Mouse (Mus musculus) embryonic facial prominence, embryonic 11.5 days (tissue): ENCODE results near the gene Rprd2. TPM values are rescaled to one million over a fixed set of nuclear protein-coding genes. Genes with fewer than 3 reads are reported as not detected.
"Not testable (repeated sequence)": the region's sequence is repeated elsewhere in the genome, so short reads cannot be mapped to it uniquely, and the experiment has no call there.

Experiments used
- ATAC-seq: fragments of 200-750 bp; cut with Nextera tagmentation; replicated peaks from 2 replicates; pipeline ENCODE4 v1.8.0; 2017; ENCODE audit warnings: low read depth; ENCODE audit not compliant: insufficient number of reproducible peaks, low FRiP score, low TSS enrichment
- DNase-seq: peaks from one replicate; pipeline ENCODE4 v3.0.0-alpha.2; 2015; ENCODE audit warnings: low spot score
- H3K27ac ChIP-seq: fragments of 300-500 bp; sonication (generic); replicated peaks from 2 replicates; pipeline ENCODE4 v1.5.1; 2014; ENCODE audit warnings: mild to moderate bottlenecking, low read depth, low read length, control low read depth
- H3K27me3 ChIP-seq: fragments of 300-500 bp; sonication (generic); 2 replicates; pipeline ENCODE4 v1.6.1; 2014; ENCODE audit warnings: mild to moderate bottlenecking, low read length, moderate library complexity, mixed read lengths; ENCODE audit not compliant: control insufficient read depth, insufficient read depth
- H3K36me3 ChIP-seq: fragments of 300-500 bp; sonication (generic); replicated peaks from 2 replicates; pipeline ENCODE4 v1.6.1; 2014; ENCODE audit warnings: low read depth, mild to moderate bottlenecking, low read length, moderate library complexity, mixed read lengths; ENCODE audit not compliant: control insufficient read depth, insufficient read depth
- H3K4me1 ChIP-seq: fragments of 300-500 bp; sonication (generic); 2 replicates; pipeline ENCODE4 v1.6.1; 2014; ENCODE audit warnings: low read length, mixed read lengths; ENCODE audit not compliant: control insufficient read depth, insufficient read depth
- H3K4me2 ChIP-seq: fragments of 300-500 bp; sonication (generic); 2 replicates; pipeline ENCODE4 v1.6.1; 2014; ENCODE audit warnings: low read depth, mild to moderate bottlenecking, control low read depth, low read length, moderate library complexity
- H3K4me3 ChIP-seq: fragments of 300-500 bp; sonication (generic); 2 replicates; pipeline ENCODE4 v1.5.1; 2014; ENCODE audit warnings: low read depth, low read length, control low read depth
- H3K9ac ChIP-seq: fragments of 300-500 bp; sonication (generic); replicated peaks from 2 replicates; pipeline ENCODE4 v1.6.1; 2014; ENCODE audit warnings: mild to moderate bottlenecking, control low read depth, low read length
- H3K9me3 ChIP-seq: fragments of 300-500 bp; sonication (generic); replicated peaks from 2 replicates; pipeline ENCODE4 v1.6.1; 2016; ENCODE audit warnings: mild to moderate bottlenecking, low read length, inconsistent platforms, mixed read lengths; ENCODE audit not compliant: control insufficient read depth
- WGBS: fragments of 180-500 bp; shearing (Covaris S2); extraction: QIAGEN DNeasy Blood & Tissue Kit; methylation state at CpG from one replicate; pipeline ENCODE4 v1.1.7; 2014; 5-methylcytosine and 5-hydroxymethylcytosine counted together
- polyA plus RNA-seq: library from polyadenylated mRNA; unstranded; fragments of >200 nt; fragmentation: Nextera tagmentation; extraction: Ambion mirVana; gene quantifications from 2 replicates; pipeline ENCODE4 v1.2.1, GENCODE M21; 2014

The Rprd2 gene
- polyA plus RNA-seq, 1 experiment from 2014 or later = 24.4 TPM

DNA sequence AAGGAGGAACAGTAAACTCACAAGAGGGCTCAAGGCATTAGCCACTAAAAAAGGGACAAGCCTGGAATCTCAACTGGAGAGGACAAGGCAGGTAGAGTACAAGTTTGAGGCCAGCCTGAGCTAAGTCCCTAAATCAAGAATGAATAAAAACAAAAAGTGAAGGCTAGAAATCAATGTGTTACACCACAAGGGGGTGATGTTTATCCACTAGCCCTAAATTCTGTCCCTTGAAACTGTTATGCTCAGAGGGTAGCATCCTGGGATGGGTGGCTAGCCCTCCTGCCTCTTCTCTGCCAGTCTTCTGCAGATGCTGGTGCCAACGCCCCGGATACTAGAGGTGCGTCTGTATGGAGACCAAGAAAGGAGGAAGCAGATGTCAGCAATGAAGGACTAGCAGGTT, 41.7 kb upstream of the Rprd2 start:
- Histone ChIP-seq H3K27me3 (no peaks in the 10 kb centered on the region), H3K4me3 (no peak overlapping the region), H3K9ac (no peak overlapping the region), H3K4me1 (no peaks in the 10 kb centered on the region), H3K9me3 (no peaks in the 10 kb centered on the region), H3K36me3 (0 out of 2 replicates have a peak, but pooled peaks cover 2% of the 10 kb centered on the region), H3K4me2 (no peak overlapping the region), H3K27ac (no peak overlapping the region)
- ATAC-seq = no peak
- WGBS = 93% methylated on average over 3 of the region's 3 CpGs
- no peak for DNase-seq

DNA sequence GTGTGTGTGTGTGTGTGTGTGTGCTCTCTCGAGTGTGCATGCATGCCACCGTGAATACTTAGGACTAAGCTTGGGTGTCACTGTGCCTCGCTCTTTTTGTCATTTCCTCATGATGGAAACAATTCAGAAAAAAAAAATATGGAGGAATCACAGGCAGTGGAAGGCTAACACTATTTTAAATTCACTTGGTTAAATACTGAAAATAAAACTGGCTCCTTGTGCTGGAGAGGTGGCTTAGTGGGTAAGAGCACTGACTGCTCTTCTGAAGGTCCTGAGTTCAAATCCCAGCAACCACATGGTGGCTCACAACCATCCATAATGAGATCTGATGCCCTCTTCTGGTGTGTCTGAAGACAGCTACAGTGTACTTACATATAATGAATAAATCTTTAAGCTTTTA, 39.6 kb upstream of the Rprd2 start:
- H3K4me3 ChIP-seq, H3K9me3 ChIP-seq, H3K36me3 ChIP-seq, H3K4me2 ChIP-seq, DNase-seq, H3K4me1 ChIP-seq, H3K27ac ChIP-seq, H3K27me3 ChIP-seq, H3K9ac ChIP-seq, ATAC-seq: not testable (repeated sequence)
- 78% methylated on average over 3 of the region's 3 CpGs for WGBS

DNA sequence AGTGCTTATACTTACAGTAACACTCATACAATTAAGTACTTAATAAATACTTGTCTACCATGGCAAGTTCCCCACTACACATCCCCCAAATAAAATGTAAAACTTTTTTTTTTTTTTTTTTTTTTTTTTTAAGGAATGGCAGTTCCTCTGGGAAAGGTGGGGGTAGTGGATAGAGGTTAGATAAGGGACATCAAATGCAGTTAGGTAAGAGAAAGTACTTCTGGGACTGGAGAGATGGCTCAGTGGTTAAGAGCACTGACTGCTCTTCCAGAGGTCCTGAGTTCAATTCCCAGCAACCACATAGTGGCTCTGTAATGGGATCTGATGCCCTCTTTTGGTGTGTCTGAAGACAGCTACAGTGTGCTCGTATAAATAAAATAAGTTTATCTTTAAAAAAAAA, 38.4 kb upstream of the Rprd2 start:
- H3K4me1 ChIP-seq, H3K36me3 ChIP-seq, H3K27me3 ChIP-seq, H3K4me3 ChIP-seq, ATAC-seq, H3K27ac ChIP-seq, H3K9ac ChIP-seq, H3K4me2 ChIP-seq, DNase-seq, H3K9me3 ChIP-seq: not testable (repeated sequence)
- WGBS = 82% methylated on average over 1 of the region's 1 CpGs

DNA sequence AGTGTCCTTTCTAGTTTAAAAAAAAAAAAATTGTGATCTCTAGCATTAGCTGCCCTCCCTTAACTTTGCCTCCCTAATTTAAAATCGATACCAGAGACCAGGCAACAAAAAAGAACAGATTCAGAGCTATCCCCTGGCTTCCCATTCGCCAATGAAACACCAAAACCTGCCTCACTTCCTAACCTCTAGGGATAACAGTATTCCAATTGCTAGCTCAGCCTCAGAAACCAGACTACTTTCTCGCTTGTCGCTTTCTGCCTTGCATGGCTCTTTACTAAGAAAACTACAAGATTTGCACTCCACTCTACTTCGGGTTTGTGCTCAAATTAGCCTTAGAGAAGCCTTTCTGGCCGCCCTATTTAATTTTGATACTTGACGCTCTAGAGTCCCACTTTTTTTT, 37.5 kb upstream of the Rprd2 start:
- ATAC-seq = no peak
- no peaks in the 10 kb centered on the region for H3K9me3 ChIP-seq
- H3K27me3 ChIP-seq = no peaks in the 10 kb centered on the region
- 22% methylated on average over 7 of the region's 7 CpGs for WGBS
- H3K4me3 ChIP-seq = peak overlapping the region; percentile 91
- peak overlapping the region; percentile 52 for H3K4me2 ChIP-seq
- H3K4me1 ChIP-seq = no peaks in the 10 kb centered on the region
- peak; percentile 43 for DNase-seq
- peak overlapping the region; percentile 67 for H3K27ac ChIP-seq
- peak overlapping the region; percentile 82 for H3K9ac ChIP-seq
- peaks cover 10% of the 10 kb centered on the region for H3K36me3 ChIP-seq

DNA sequence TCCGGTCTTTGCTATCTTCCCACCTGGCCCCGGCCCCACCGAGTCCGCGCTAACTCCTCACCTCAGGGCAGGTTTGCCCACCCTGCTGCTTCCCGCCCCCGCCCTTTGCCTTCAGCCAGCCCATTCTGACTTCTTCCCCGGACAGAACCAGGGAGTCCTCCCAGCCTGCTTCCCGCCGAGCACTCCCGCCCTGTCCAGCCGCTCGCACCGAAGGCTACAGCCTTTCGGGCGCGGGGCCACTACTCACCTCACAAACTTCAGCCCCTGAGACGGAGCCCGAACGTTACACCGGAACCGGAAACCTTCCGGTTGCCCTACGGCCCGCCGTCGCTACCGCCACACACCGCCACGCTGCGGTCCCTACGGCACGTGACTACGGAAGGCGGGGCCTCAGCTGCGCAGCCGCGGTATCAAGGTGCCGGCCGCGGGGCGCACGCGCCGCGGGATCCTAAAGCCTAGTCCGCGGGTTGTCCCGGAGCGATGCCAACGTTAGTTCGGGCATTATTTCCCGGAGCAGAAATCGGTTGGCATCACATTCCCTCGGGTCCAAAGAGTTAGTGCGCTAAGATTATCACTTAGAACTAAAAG, 36.9 kb upstream of the Rprd2 start, which contains the start of gene Prpf3:
TSS of gene Prpf3 (minus strand) at position 384 of the 588 bp plus-strand sequence.
- DNase-seq (peak; percentile 96), ATAC-seq (peak; percentile 96)
- peak within 1 kb of the TSS; percentile 82 for H3K9ac ChIP-seq
- under 1% methylated on average over 56 of the region's 56 CpGs for WGBS
- H3K36me3 ChIP-seq = peaks cover 13% of the 10 kb centered on the region
- H3K27me3 ChIP-seq = no peaks in the 10 kb centered on the region
- H3K27ac ChIP-seq = peak within 1 kb of the TSS; percentile 67
- H3K9me3 ChIP-seq = no peaks in the 10 kb centered on the region
- peak within 1 kb of the TSS; percentile 91 for H3K4me3 ChIP-seq
- peak within 1 kb of the TSS; percentile 52 for H3K4me2 ChIP-seq
- no peaks in the 10 kb centered on the region for H3K4me1 ChIP-seq

DNA sequence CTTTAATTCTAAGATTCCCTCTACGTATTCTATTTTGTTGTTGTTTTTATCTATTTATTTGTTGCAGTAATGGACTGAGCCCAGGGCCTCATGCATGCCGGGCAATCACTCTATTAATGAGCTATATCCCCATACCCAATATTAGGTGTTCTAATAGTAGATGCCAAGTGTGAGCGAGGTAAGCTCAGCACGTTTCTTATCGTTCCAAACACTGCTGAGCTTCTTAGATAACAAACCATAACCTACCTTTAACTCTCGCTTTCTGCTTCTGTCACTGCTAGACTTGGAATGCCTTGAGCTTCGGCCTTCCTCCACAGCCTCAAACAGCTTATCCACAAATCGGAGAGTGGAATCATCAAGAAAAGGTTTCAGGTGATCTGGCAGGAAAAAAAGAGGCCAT, 32.7 kb upstream of the Rprd2 start:
- Histone ChIP-seq H3K27ac (no peak overlapping the region), H3K9ac (no peak overlapping the region), H3K4me1 (no peaks in the 10 kb centered on the region), H3K36me3 (peaks cover 27% of the 10 kb centered on the region), H3K4me2 (no peak overlapping the region), H3K4me3 (no peak overlapping the region), H3K27me3 (no peaks in the 10 kb centered on the region), H3K9me3 (no peaks in the 10 kb centered on the region)
- ATAC-seq (no peak), DNase-seq (no peak)
- 95% methylated on average over 8 of the region's 8 CpGs for WGBS

DNA sequence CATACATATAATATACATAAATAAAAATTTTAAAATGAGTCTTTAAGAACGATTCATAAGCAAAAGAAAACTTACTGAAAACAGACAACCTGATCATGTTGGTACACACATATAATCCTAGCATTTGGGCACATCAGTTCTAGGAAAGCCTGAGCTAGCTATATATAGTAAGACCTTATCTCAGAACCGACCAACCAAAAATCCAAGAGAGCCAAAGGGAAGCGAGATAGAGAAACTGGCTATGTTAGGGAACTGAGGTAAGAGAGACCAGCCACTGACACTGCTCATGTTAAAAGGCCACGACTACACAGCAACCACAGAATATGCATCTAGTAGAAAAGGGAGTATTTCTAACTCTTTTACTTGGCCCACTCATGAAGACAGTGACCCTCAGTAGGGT, 31.9 kb upstream of the Rprd2 start:
- Histone ChIP-seq H3K9ac (no peak overlapping the region), H3K27me3 (no peaks in the 10 kb centered on the region), H3K4me2 (no peak overlapping the region), H3K27ac (no peak overlapping the region), H3K4me1 (no peaks in the 10 kb centered on the region), H3K36me3 (peaks cover 31% of the 10 kb centered on the region), H3K4me3 (no peak overlapping the region), H3K9me3 (no peaks in the 10 kb centered on the region)
- WGBS = 79% methylated on average over 4 of the region's 4 CpGs
- DNase-seq = no peak
- ATAC-seq = no peak

DNA sequence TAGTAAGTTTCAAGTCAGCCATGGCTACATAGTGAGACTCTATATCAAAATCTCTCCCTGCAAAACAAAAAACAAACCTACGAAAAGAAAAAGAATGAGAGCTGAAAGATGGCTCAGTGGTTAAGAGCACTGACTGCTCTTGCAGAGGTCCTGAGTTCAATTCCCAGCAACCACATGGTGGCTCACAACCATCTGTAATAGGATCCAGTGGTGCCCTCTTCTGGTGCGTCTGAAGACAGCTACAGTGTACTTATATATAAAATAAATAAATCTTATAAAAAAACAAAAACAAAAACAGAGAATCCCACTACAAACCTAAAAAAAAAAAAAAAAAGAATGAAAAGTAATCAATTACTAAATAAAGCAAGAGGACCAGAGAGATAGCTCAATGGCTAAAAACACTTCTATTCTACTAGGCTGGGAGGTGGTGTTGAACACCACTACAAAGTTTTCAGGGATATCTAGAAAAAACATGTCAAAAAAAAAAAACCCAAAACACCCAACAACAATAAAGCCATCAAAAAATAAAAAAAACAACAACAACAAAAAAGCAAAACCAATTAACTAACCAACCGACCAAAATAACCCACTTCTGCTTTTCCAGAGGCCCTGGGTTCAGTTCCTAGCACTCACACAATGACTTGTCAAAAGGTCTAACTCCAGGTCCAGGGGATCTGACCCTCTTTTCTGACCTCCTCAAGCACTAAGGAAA, 24.0 kb upstream of the Rprd2 start:
- Histone ChIP-seq H3K9me3 (no peaks in the 10 kb centered on the region), H3K27ac (no peak overlapping the region), H3K36me3 (peaks cover 20% of the 10 kb centered on the region), H3K4me3 (no peak overlapping the region), H3K4me1 (no peaks in the 10 kb centered on the region), H3K9ac (no peak overlapping the region), H3K27me3 (no peaks in the 10 kb centered on the region), H3K4me2 (no peak overlapping the region)
- no peak for ATAC-seq
- peak; percentile 6 for DNase-seq
- 84% methylated on average over 3 of the region's 3 CpGs for WGBS
